Mouse (Mus musculus): ENCODE results near the gene Myh2. TPM values are rescaled to one million over a fixed set of nuclear protein-coding genes. Genes with fewer than 3 reads are reported as not detected.

Gene Myh2
- polyA plus RNA-seq, 1 experiment from 2014 or later = not detected

GRCm38 (mm10) chr11:67221803-67222202 lies 51.0 kb downstream of the Myh2 start:
- Histone ChIP-seq H3K27me3 (no peaks in the 10 kb centered on the region), H3K27ac (no peak overlapping the region), H3K4me1 (replicated peaks) (no peaks in the 10 kb centered on the region), H3K4me2 (replicated peaks) (no peak overlapping the region), H3K36me3 (no peaks in the 10 kb centered on the region), H3K4me3 (replicated peaks) (no peak overlapping the region), H3K9ac (replicated peaks) (no peak overlapping the region), H3K9me3 (no peaks in the 10 kb centered on the region)
- no peak for ATAC-seq
- 91% methylated on average over 8 of the region's 8 CpGs for WGBS

- Histone ChIP-seq H3K9me3 (no peaks in the 10 kb centered on the region), H3K4me2 (replicated peaks) (no peak overlapping the region), H3K27me3 (no peaks in the 10 kb centered on the region), H3K27ac (no peak overlapping the region), H3K4me3 (replicated peaks) (no peak overlapping the region), H3K36me3 (no peaks in the 10 kb centered on the region), H3K4me1 (replicated peaks) (no peaks in the 10 kb centered on the region), H3K9ac (replicated peaks) (no peak overlapping the region)
- no peak for ATAC-seq
- WGBS = 84% methylated on average over 3 of the region's 3 CpGs
Measured at GRCm38 (mm10) chr11:67224466-67224865, 53.6 kb downstream of the Myh2 start.

GRCm38 (mm10) chr11:67228731-67229130 lies 57.9 kb downstream of the Myh2 start:
- Histone ChIP-seq H3K4me2 (replicated peaks) (no peak overlapping the region), H3K4me1 (replicated peaks) (no peaks in the 10 kb centered on the region), H3K4me3 (replicated peaks) (no peak overlapping the region), H3K9me3 (no peaks in the 10 kb centered on the region), H3K36me3 (no peaks in the 10 kb centered on the region), H3K27me3 (no peaks in the 10 kb centered on the region), H3K27ac (no peak overlapping the region), H3K9ac (replicated peaks) (no peak overlapping the region)
- no peak for ATAC-seq
- WGBS = 89% methylated on average over 3 of the region's 3 CpGs

- WGBS = 95% methylated on average over 5 of the region's 5 CpGs
Measured at GRCm38 (mm10) chr11:67229166-67229565, 58.3 kb downstream of the Myh2 start.

GRCm38 (mm10) chr11:67229946-67230345 lies 59.1 kb downstream of the Myh2 start:
- Histone ChIP-seq H3K4me2 (replicated peaks) (no peak overlapping the region), H3K9me3 (no peaks in the 10 kb centered on the region), H3K36me3 (no peaks in the 10 kb centered on the region), H3K4me1 (replicated peaks) (no peaks in the 10 kb centered on the region), H3K27me3 (no peaks in the 10 kb centered on the region), H3K9ac (replicated peaks) (no peak overlapping the region), H3K27ac (no peak overlapping the region), H3K4me3 (replicated peaks) (no peak overlapping the region)
- no peak for ATAC-seq
- 91% methylated on average over 2 of the region's 2 CpGs for WGBS

More at GRCm38 (mm10) chr11:67229166-67229565, 58.3 kb downstream of the Myh2 start:
- no peak overlapping the region for H3K4me3 ChIP-seq (replicated peaks)
- H3K4me2 ChIP-seq (replicated peaks) = no peak overlapping the region
- H3K9me3 ChIP-seq = no peaks in the 10 kb centered on the region
- H3K4me1 ChIP-seq (replicated peaks) = no peaks in the 10 kb centered on the region
- H3K9ac ChIP-seq (replicated peaks) = no peak overlapping the region
- H3K27me3 ChIP-seq = no peaks in the 10 kb centered on the region
- no peaks in the 10 kb centered on the region for H3K36me3 ChIP-seq
- no peak overlapping the region for H3K27ac ChIP-seq
- ATAC-seq = no peak

- H3K4me1 ChIP-seq (replicated peaks) = no peaks in the 10 kb centered on the region
- no peak overlapping the region for H3K27ac ChIP-seq
- ATAC-seq = no peak
- H3K4me2 ChIP-seq (replicated peaks) = no peak overlapping the region
- 69% methylated on average over 5 of the region's 5 CpGs for WGBS
- H3K9me3 ChIP-seq = no peaks in the 10 kb centered on the region
- H3K27me3 ChIP-seq = no peaks in the 10 kb centered on the region
- no peak overlapping the region for H3K9ac ChIP-seq (replicated peaks)
- no peak overlapping the region for H3K4me3 ChIP-seq (replicated peaks)
- H3K36me3 ChIP-seq = no peaks in the 10 kb centered on the region
Measured at GRCm38 (mm10) chr11:67235639-67236358, 65.0 kb downstream of the Myh2 start.

GRCm38 (mm10) chr11:67236799-67237198 lies 66.0 kb downstream of the Myh2 start:
- no peak overlapping the region for H3K4me2 ChIP-seq (replicated peaks)
- no peaks in the 10 kb centered on the region for H3K36me3 ChIP-seq
- no peak overlapping the region for H3K4me3 ChIP-seq (replicated peaks)
- no peaks in the 10 kb centered on the region for H3K9me3 ChIP-seq
- H3K9ac ChIP-seq (replicated peaks) = no peak overlapping the region
- H3K4me1 ChIP-seq (replicated peaks) = no peaks in the 10 kb centered on the region
- WGBS = 92% methylated on average over 9 of the region's 9 CpGs
- ATAC-seq = no peak
- H3K27me3 ChIP-seq = no peaks in the 10 kb centered on the region
- H3K27ac ChIP-seq = no peak overlapping the region

GRCm38 (mm10) chr11:67237481-67238079 lies 66.8 kb downstream of the Myh2 start, which contains the start of gene Myh4:
Gene Myh4 (plus strand): TSS chr11:67238029.
- Histone ChIP-seq H3K27ac (no peak within 1 kb of the TSS), H3K4me1 (replicated peaks) (no peaks in the 10 kb centered on the region), H3K9me3 (no peaks in the 10 kb centered on the region), H3K4me2 (replicated peaks) (no peak within 1 kb of the TSS), H3K9ac (replicated peaks) (no peak within 1 kb of the TSS), H3K27me3 (no peaks in the 10 kb centered on the region), H3K36me3 (no peaks in the 10 kb centered on the region), H3K4me3 (replicated peaks) (no peak within 1 kb of the TSS)
- WGBS = 83% methylated on average over 5 of the region's 5 CpGs
- ATAC-seq = no peak

GRCm38 (mm10) chr11:67241051-67241450 lies 70.2 kb downstream of the Myh2 start:
- Histone ChIP-seq H3K36me3 (no peaks in the 10 kb centered on the region), H3K4me2 (replicated peaks) (no peak overlapping the region), H3K9ac (replicated peaks) (no peak overlapping the region), H3K4me1 (replicated peaks) (no peaks in the 10 kb centered on the region), H3K27me3 (no peaks in the 10 kb centered on the region), H3K9me3 (no peaks in the 10 kb centered on the region), H3K27ac (no peak overlapping the region), H3K4me3 (replicated peaks) (no peak overlapping the region)
- ATAC-seq = no peak
- WGBS = 95% methylated on average over 6 of the region's 6 CpGs

Other genes with a start within 250 kb of the Myh2 start
- not detected in 2 replicates for gene Tmem238l, start 214.4 kb upstream of the Myh2 start, polyA plus RNA-seq (2015; fragmentation: Nextera tagmentation; extraction: Ambion mirVana)
- gene Tmem220, start 145.9 kb upstream of the Myh2 start, polyA plus RNA-seq (2015; fragmentation: Nextera tagmentation; extraction: Ambion mirVana) = 0.89 and 0.93 TPM in 2 replicates
- gene Adprm, start 118.4 kb upstream of the Myh2 start, polyA plus RNA-seq (2015; fragmentation: Nextera tagmentation; extraction: Ambion mirVana) = 37.0 and 38.5 TPM in 2 replicates
- 15.1 and 16.4 TPM in 2 replicates for gene Sco1, start 118.4 kb upstream of the Myh2 start, polyA plus RNA-seq (2015; fragmentation: Nextera tagmentation; extraction: Ambion mirVana)
- 0.35 and 0.39 TPM in 2 replicates for gene Myh3, start 92.7 kb upstream of the Myh2 start, polyA plus RNA-seq (2015; fragmentation: Nextera tagmentation; extraction: Ambion mirVana)
- not detected in 2 replicates for gene Myh1, start 29.0 kb downstream of the Myh2 start, polyA plus RNA-seq (2015; fragmentation: Nextera tagmentation; extraction: Ambion mirVana)
- not detected in 2 replicates for gene Myh4, start 67.0 kb downstream of the Myh2 start, polyA plus RNA-seq (2015; fragmentation: Nextera tagmentation; extraction: Ambion mirVana)
- 0.54 and 0.75 TPM in 2 replicates for gene Myh8, start 106.1 kb downstream of the Myh2 start, polyA plus RNA-seq (2015; fragmentation: Nextera tagmentation; extraction: Ambion mirVana)
- not detected in 2 replicates for gene Myh13, start 150.6 kb downstream of the Myh2 start, polyA plus RNA-seq (2015; fragmentation: Nextera tagmentation; extraction: Ambion mirVana)

Measured in midbrain, embryonic 13.5 days (tissue).